Mouse (Mus musculus) megakaryocyte, embryonic 14.5 days (primary cell): ENCODE measurements around the gene Tbc1d16.

ENCODE experiments used
- FLI1 ChIP-seq: IDR thresholded peaks from 2 replicates; pipeline ENCODE4 v1.6.1; 2012; ENCODE audit warnings: low read length, inconsistent platforms, mixed read lengths
- GATA1 ChIP-seq: IDR thresholded peaks from 3 replicates; pipeline ENCODE4 v1.6.1; 2012; ENCODE audit warnings: mixed read lengths, low read length, inconsistent platforms, borderline replicate concordance

DNA sequence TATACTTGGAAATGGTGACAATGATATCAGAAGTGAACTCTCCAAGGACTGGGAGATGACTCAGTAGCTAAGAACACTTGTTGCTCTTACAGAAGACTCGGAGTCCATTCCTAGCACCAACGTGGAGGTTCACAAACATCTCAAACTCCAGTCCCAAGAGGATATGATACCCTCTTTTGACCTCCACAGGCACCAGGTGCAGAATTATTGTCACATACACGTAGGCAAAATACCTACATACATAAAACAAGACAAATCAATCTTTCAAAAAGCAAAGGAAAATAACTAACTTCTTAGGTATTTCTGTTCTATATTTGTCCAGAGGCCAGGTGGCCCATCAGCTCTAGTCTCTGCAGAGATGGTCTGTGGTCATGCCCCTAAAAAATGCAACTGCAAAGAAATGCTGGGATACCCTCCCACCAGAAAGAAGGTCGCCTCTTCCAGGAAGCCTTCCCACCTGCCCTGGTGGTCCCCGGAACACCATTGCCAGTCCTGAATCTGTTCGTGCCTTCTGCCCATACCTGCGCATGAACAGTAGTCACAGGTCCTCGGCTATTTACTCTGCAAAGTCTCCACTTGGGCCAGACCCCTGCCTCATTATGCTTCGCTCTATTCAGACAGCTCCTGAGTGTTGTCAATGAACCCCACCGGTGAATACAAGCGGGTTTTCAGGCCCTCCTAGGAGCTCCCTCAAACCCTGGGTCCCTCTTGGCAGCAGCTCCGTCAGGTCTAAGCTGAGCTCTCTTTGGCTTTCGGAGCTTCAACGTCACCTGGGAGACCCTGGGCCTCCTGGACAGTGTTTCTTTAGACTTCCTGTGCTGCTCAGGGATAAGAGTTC is 95.9 kb downstream of the Tbc1d16 start:
- no peak for TF ChIP-seq GATA1
- TF ChIP-seq FLI1, result no peak
